Mouse (Mus musculus): ENCODE data around the gene Med4.

Med4 gene

DNA sequence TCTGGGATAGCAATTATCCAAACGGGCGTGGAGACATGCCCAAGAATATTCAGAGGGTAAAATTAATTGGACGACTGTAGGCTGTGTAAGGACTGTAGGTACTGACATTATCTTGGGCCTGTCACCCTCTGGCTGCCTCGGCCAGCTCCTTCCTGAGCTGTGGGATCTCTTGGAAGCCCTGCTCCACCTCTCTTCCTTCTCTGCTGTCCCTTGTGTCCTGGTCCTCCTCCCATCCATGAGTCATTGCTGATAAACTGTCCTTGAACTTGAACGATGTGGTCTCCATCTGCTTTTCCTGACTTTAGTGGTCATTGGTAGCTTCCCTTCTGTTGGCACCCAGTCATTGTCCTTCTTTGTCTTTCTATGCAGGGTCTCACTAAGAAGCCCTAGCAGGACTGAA is 23.2 kb upstream of the Med4 start:
- Histone ChIP-seq H3K4me1 (replicated peaks; ENCODE audit: low read depth, low read length) (peaks cover 11% of the 10 kb centered on the region), H3K4me3 (replicated peaks; ENCODE audit: low read length) (no peak overlapping the region), H3K9me3 (ENCODE audit: low read length) (no peaks in the 10 kb centered on the region), H3K36me3 (ENCODE audit: insufficient read depth, low read length) (no peaks in the 10 kb centered on the region), H3K27me3 (ENCODE audit: insufficient read depth, low read length) (no peaks in the 10 kb centered on the region)
- TF ChIP-seq CTCF (conservative IDR thresholded peaks at IDR 0.05; ENCODE audit: low read length) (no peak), POU5F1 (IDR thresholded peaks at IDR 0.05; ENCODE audit: borderline replicate concordance, low read length) (no peak), NANOG (IDR thresholded peaks at IDR 0.05; ENCODE audit: borderline replicate concordance, low read length) (no peak)

- H3K4me3 ChIP-seq (replicated peaks; ENCODE audit: low read length): no peak overlapping the region
- TF ChIP-seq POU5F1 (IDR thresholded peaks at IDR 0.05; ENCODE audit: borderline replicate concordance, low read length) (no peak), NANOG (IDR thresholded peaks at IDR 0.05; ENCODE audit: borderline replicate concordance, low read length) (no peak), CTCF (conservative IDR thresholded peaks at IDR 0.05; ENCODE audit: low read length) (no peak)
- no peaks in the 10 kb centered on the region for H3K27me3 ChIP-seq (ENCODE audit: insufficient read depth, low read length)
These were observed 16.5 kb upstream of the Med4 start for GRCm38 (mm10) chr14:73493356-73493755.

GRCm38 (mm10) chr14:73494122-73494521 is 15.7 kb upstream of the Med4 start:
- H3K4me1 ChIP-seq (replicated peaks; ENCODE audit: low read depth, low read length): no peaks in the 10 kb centered on the region; the same call in 1 of the 2 replicates
- no peak for TF ChIP-seq NANOG (IDR thresholded peaks at IDR 0.05; ENCODE audit: borderline replicate concordance, low read length)
- TF ChIP-seq CTCF (conservative IDR thresholded peaks at IDR 0.05; ENCODE audit: low read length): no peak
- TF ChIP-seq POU5F1 (IDR thresholded peaks at IDR 0.05; ENCODE audit: borderline replicate concordance, low read length): no peak
- no peak overlapping the region for H3K4me3 ChIP-seq (replicated peaks; ENCODE audit: low read length)
- no peaks in the 10 kb centered on the region for H3K9me3 ChIP-seq (ENCODE audit: low read length)
- no peaks in the 10 kb centered on the region for H3K27me3 ChIP-seq (ENCODE audit: insufficient read depth, low read length)
- H3K36me3 ChIP-seq (ENCODE audit: insufficient read depth, low read length): no peaks in the 10 kb centered on the region

More at GRCm38 (mm10) chr14:73493356-73493755, 16.5 kb upstream of the Med4 start:
- no peaks in the 10 kb centered on the region; the same call in 1 of the 2 replicates for H3K4me1 ChIP-seq (replicated peaks; ENCODE audit: low read depth, low read length)
- no peaks in the 10 kb centered on the region for H3K9me3 ChIP-seq (ENCODE audit: low read length)
- no peaks in the 10 kb centered on the region for H3K36me3 ChIP-seq (ENCODE audit: insufficient read depth, low read length)

DNA sequence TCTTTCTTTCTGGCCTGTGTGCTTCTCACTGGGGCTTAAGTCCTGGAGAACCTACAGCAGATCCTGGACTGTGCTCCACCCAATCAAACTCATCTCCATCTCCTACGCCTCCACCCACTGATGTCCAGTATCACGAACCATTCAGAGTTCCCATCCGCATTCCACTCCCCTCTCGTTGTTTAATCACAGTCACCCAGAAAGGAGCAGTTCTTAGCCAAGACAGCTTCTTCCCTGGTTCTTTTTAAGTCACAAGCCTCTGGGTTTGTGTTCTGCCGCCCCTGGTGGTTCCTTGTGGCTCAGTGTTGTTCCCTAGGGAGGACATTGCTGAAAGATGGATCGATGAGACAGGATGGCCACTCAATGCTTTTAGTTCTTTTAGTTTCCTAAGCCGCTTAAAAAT is 14.1 kb upstream of the Med4 start:
- Histone ChIP-seq H3K36me3 (ENCODE audit: insufficient read depth, low read length) (no peaks in the 10 kb centered on the region), H3K4me1 (replicated peaks; ENCODE audit: low read depth, low read length) (no peaks in the 10 kb centered on the region; the same call in 1 of the 2 replicates), H3K4me3 (replicated peaks; ENCODE audit: low read length) (no peak overlapping the region), H3K27me3 (ENCODE audit: insufficient read depth, low read length) (no peaks in the 10 kb centered on the region), H3K9me3 (ENCODE audit: low read length) (no peaks in the 10 kb centered on the region)
- no peak for TF ChIP-seq NANOG (IDR thresholded peaks at IDR 0.05; ENCODE audit: borderline replicate concordance, low read length)

GRCm38 (mm10) chr14:73501283-73501682 is 8.5 kb upstream of the Med4 start:
- H3K27me3 ChIP-seq (ENCODE audit: insufficient read depth, low read length): no peaks in the 10 kb centered on the region
- no peak for TF ChIP-seq CTCF (conservative IDR thresholded peaks at IDR 0.05; ENCODE audit: low read length)
- TF ChIP-seq POU5F1 (IDR thresholded peaks at IDR 0.05; ENCODE audit: borderline replicate concordance, low read length): no peak
- no peaks in the 10 kb centered on the region for H3K9me3 ChIP-seq (ENCODE audit: low read length)
- no peaks in the 10 kb centered on the region for H3K36me3 ChIP-seq (ENCODE audit: insufficient read depth, low read length)
- H3K4me3 ChIP-seq (replicated peaks; ENCODE audit: low read length): no peak overlapping the region
- peaks cover 6% of the 10 kb centered on the region for H3K4me1 ChIP-seq (replicated peaks; ENCODE audit: low read depth, low read length)

GRCm38 (mm10) chr14:73501721-73502120 is 8.1 kb upstream of the Med4 start:
- Histone ChIP-seq H3K27me3 (ENCODE audit: insufficient read depth, low read length) (no peaks in the 10 kb centered on the region), H3K4me3 (replicated peaks; ENCODE audit: low read length) (no peak overlapping the region), H3K4me1 (replicated peaks; ENCODE audit: low read depth, low read length) (peaks cover 6% of the 10 kb centered on the region), H3K9me3 (ENCODE audit: low read length) (no peaks in the 10 kb centered on the region), H3K36me3 (ENCODE audit: insufficient read depth, low read length) (no peaks in the 10 kb centered on the region)
- TF ChIP-seq CTCF (conservative IDR thresholded peaks at IDR 0.05; ENCODE audit: low read length): no peak
- TF ChIP-seq NANOG (IDR thresholded peaks at IDR 0.05; ENCODE audit: borderline replicate concordance, low read length): no peak
- no peak for TF ChIP-seq POU5F1 (IDR thresholded peaks at IDR 0.05; ENCODE audit: borderline replicate concordance, low read length)

GRCm38 (mm10) chr14:73502591-73503184 is 7.1 kb upstream of the Med4 start:
- no peaks in the 10 kb centered on the region for H3K36me3 ChIP-seq (ENCODE audit: insufficient read depth, low read length)
- peaks cover 7% of the 10 kb centered on the region for H3K4me1 ChIP-seq (replicated peaks; ENCODE audit: low read depth, low read length)
- no peak for TF ChIP-seq NANOG (IDR thresholded peaks at IDR 0.05; ENCODE audit: borderline replicate concordance, low read length)
- TF ChIP-seq CTCF (conservative IDR thresholded peaks at IDR 0.05; ENCODE audit: low read length): no peak
- no peak for TF ChIP-seq POU5F1 (IDR thresholded peaks at IDR 0.05; ENCODE audit: borderline replicate concordance, low read length)
- H3K4me3 ChIP-seq (replicated peaks; ENCODE audit: low read length): no peak overlapping the region
- H3K9me3 ChIP-seq (ENCODE audit: low read length): no peaks in the 10 kb centered on the region
- H3K27me3 ChIP-seq (ENCODE audit: insufficient read depth, low read length): no peaks in the 10 kb centered on the region

DNA sequence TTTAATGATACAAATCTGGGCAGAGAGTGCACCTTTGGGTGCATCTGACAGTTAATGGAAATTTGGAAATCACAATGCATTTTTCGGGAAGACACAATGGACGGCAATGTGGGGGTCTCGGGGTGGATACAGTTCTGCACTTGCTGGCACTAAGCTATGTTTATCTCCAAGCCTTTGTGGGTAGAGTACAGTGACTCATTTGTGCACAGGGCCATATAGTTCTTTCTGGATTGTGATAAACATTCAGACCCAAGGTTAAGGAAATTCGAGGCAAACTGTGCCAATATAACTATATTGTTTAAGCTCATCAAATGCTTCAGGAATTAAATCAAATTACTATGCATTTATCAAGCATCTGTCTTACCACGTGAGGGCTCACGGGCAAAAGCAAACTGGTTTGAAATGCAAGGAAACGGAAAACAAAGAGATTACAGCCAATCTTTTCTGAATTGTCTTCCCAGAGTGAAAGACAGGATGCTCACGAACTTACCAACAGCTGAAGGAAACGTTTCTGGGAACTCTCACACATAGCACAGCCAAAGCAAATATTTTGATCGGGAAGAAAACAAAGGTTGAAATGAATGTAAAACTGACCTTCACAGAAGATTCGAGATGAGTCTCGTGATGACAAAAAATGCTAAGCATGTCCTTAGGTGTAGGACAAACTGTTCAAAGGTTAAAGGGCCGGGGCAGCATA is 6.4 kb upstream of the Med4 start:
- H3K9me3 ChIP-seq (ENCODE audit: low read length): no peaks in the 10 kb centered on the region

More for the DNA sequence above, 6.4 kb upstream of the Med4 start:
- peaks cover 11% of the 10 kb centered on the region for H3K4me1 ChIP-seq (replicated peaks; ENCODE audit: low read depth, low read length)
- no peaks in the 10 kb centered on the region for H3K36me3 ChIP-seq (ENCODE audit: insufficient read depth, low read length)
- no peak for TF ChIP-seq CTCF (conservative IDR thresholded peaks at IDR 0.05; ENCODE audit: low read length)
- no peak for TF ChIP-seq POU5F1 (IDR thresholded peaks at IDR 0.05; ENCODE audit: borderline replicate concordance, low read length)
- no peak for TF ChIP-seq NANOG (IDR thresholded peaks at IDR 0.05; ENCODE audit: borderline replicate concordance, low read length)
- H3K27me3 ChIP-seq (ENCODE audit: insufficient read depth, low read length): no peaks in the 10 kb centered on the region
- H3K4me3 ChIP-seq (replicated peaks; ENCODE audit: low read length): no peak overlapping the region

All from E14TG2a.4 (cell line).